Mouse (Mus musculus) cerebellum, adult 9-10 months (tissue): ENCODE measurements around the gene Lamb3.

Experiments used
- DNase-seq: peaks from one replicate; pipeline ENCODE4 v3.0.0; 2022

Lamb3 gene

GRCm38 (mm10) chr1:193392266-193392665 lies 184.8 kb downstream of the Lamb3 start:
- DNase-seq: no peak
